Mouse (Mus musculus): Measurements from ENCODE around the gene Olfr446. TPM values are rescaled to one million over a fixed set of nuclear protein-coding genes. Genes with fewer than 3 reads are reported as not detected.

Olfr446 gene
- polyA plus RNA-seq (2016; fragmentation: Nextera tagmentation; extraction: Ambion mirVana): not detected in 2 replicates

GRCm38 (mm10) chr6:42921077-42921476 lies at the start of gene Olfr446:
Gene Olfr446, plus strand, starts transcription at chr6:42921377.
- no peak for ATAC-seq (ENCODE audit: low FRiP score)
- no peaks in the 10 kb centered on the region for H3K36me3 ChIP-seq (replicated peaks)
- 64% methylated on average over 2 of the region's 2 CpGs for WGBS

GRCm38 (mm10) chr6:42876323-42876722 lies 44.9 kb upstream of the Olfr446 start:
- Histone ChIP-seq H3K4me2 (no peak overlapping the region), H3K9me3 (no peaks in the 10 kb centered on the region), H3K27me3 (no peaks in the 10 kb centered on the region), H3K4me3 (replicated peaks) (no peak overlapping the region), H3K36me3 (replicated peaks) (no peaks in the 10 kb centered on the region), H3K9ac (no peak overlapping the region), H3K27ac (no peak overlapping the region), H3K4me1 (no peaks in the 10 kb centered on the region)
- ATAC-seq (ENCODE audit: low FRiP score): no peak

More at GRCm38 (mm10) chr6:42921077-42921476, at the start of gene Olfr446:
- Histone ChIP-seq H3K4me3 (replicated peaks) (no peak within 1 kb of the TSS), H3K4me2 (no peak within 1 kb of the TSS), H3K27me3 (no peaks in the 10 kb centered on the region), H3K9ac (no peak within 1 kb of the TSS), H3K4me1 (no peaks in the 10 kb centered on the region), H3K27ac (no peak within 1 kb of the TSS), H3K9me3 (no peaks in the 10 kb centered on the region)

- H3K27me3 ChIP-seq: no peaks in the 10 kb centered on the region
Measured at GRCm38 (mm10) chr6:42890141-42890540, 31.0 kb upstream of the Olfr446 start, which contains the start of gene Olfr448. Gene Olfr448, plus strand, starts transcription at chr6:42890441.

GRCm38 (mm10) chr6:42900345-42900744 lies 20.8 kb upstream of the Olfr446 start:
- Histone ChIP-seq H3K27me3 (no peaks in the 10 kb centered on the region; the same call in 1 of the 2 replicates), H3K4me1 (no peaks in the 10 kb centered on the region), H3K4me2 (no peak overlapping the region), H3K9ac (no peak overlapping the region), H3K36me3 (replicated peaks) (no peaks in the 10 kb centered on the region), H3K4me3 (replicated peaks) (no peak overlapping the region), H3K27ac (no peak overlapping the region), H3K9me3 (no peaks in the 10 kb centered on the region)
- 10% methylated on average over 1 of the region's 1 CpGs for WGBS
- ATAC-seq (ENCODE audit: low FRiP score): peak; percentile 17; the same call in 1 of the 2 replicates

More at GRCm38 (mm10) chr6:42890141-42890540, 31.0 kb upstream of the Olfr446 start, which contains the start of gene Olfr448:
- Histone ChIP-seq H3K4me3 (replicated peaks) (no peak within 1 kb of the TSS), H3K9me3 (no peaks in the 10 kb centered on the region), H3K4me2 (no peak within 1 kb of the TSS), H3K9ac (no peak within 1 kb of the TSS), H3K27ac (no peak within 1 kb of the TSS), H3K36me3 (replicated peaks) (no peaks in the 10 kb centered on the region), H3K4me1 (no peaks in the 10 kb centered on the region)
- WGBS: 87% methylated on average over 1 of the region's 1 CpGs
- ATAC-seq (ENCODE audit: low FRiP score): no peak

- ATAC-seq (ENCODE audit: low FRiP score): no peak
Measured at GRCm38 (mm10) chr6:42908578-42908977, 12.6 kb upstream of the Olfr446 start, which contains the start of gene Olfr447. Gene Olfr447, plus strand, starts transcription at chr6:42908878.

GRCm38 (mm10) chr6:42948767-42949166 lies 27.6 kb downstream of the Olfr446 start, which contains the start of gene Olfr444:
Gene Olfr444, plus strand, starts transcription at chr6:42949067.
- no peaks in the 10 kb centered on the region for H3K36me3 ChIP-seq (replicated peaks)
- no peak within 1 kb of the TSS for H3K27ac ChIP-seq
- WGBS: 76% methylated on average over 1 of the region's 1 CpGs
- H3K9me3 ChIP-seq: no peaks in the 10 kb centered on the region
- no peak within 1 kb of the TSS for H3K4me3 ChIP-seq (replicated peaks)
- H3K4me1 ChIP-seq: no peaks in the 10 kb centered on the region
- ATAC-seq (ENCODE audit: low FRiP score): no peak
- no peaks in the 10 kb centered on the region for H3K27me3 ChIP-seq
- no peak within 1 kb of the TSS for H3K9ac ChIP-seq
- H3K4me2 ChIP-seq: no peak within 1 kb of the TSS

More at GRCm38 (mm10) chr6:42908578-42908977, 12.6 kb upstream of the Olfr446 start, which contains the start of gene Olfr447:
- Histone ChIP-seq H3K4me3 (replicated peaks) (no peak within 1 kb of the TSS), H3K27me3 (no peaks in the 10 kb centered on the region), H3K9me3 (no peaks in the 10 kb centered on the region), H3K9ac (no peak within 1 kb of the TSS), H3K4me1 (no peaks in the 10 kb centered on the region), H3K4me2 (no peak within 1 kb of the TSS), H3K27ac (no peak within 1 kb of the TSS), H3K36me3 (replicated peaks) (no peaks in the 10 kb centered on the region)

GRCm38 (mm10) chr6:42980377-42980776 lies 59.2 kb downstream of the Olfr446 start:
- Histone ChIP-seq H3K4me1 (no peaks in the 10 kb centered on the region), H3K36me3 (replicated peaks) (no peaks in the 10 kb centered on the region), H3K27me3 (no peaks in the 10 kb centered on the region), H3K9me3 (no peaks in the 10 kb centered on the region), H3K4me2 (no peak overlapping the region), H3K27ac (no peak overlapping the region), H3K9ac (no peak overlapping the region), H3K4me3 (replicated peaks) (no peak overlapping the region)
- no peak for ATAC-seq (ENCODE audit: low FRiP score)

Other genes with a start within 250 kb of the Olfr446 start
- gene Tcaf1, start 211.3 kb upstream of the Olfr446 start, polyA plus RNA-seq (2016; fragmentation: Nextera tagmentation; extraction: Ambion mirVana): 164 and 179 TPM in 2 replicates
- gene Olfr453, start 182.0 kb upstream of the Olfr446 start, polyA plus RNA-seq (2016; fragmentation: Nextera tagmentation; extraction: Ambion mirVana): not detected in 2 replicates
- not detected in 2 replicates for gene Olfr38, start 165.0 kb upstream of the Olfr446 start, polyA plus RNA-seq (2016; fragmentation: Nextera tagmentation; extraction: Ambion mirVana)
- gene Olfr452, start 136.3 kb upstream of the Olfr446 start, polyA plus RNA-seq (2016; fragmentation: Nextera tagmentation; extraction: Ambion mirVana): not detected in 2 replicates
- gene Olfr450, start 109.4 kb upstream of the Olfr446 start, polyA plus RNA-seq (2016; fragmentation: Nextera tagmentation; extraction: Ambion mirVana): not detected in 2 replicates
- gene Olfr449, start 87.0 kb upstream of the Olfr446 start, polyA plus RNA-seq (2016; fragmentation: Nextera tagmentation; extraction: Ambion mirVana): not detected in 2 replicates
- gene Olfr448, start 30.9 kb upstream of the Olfr446 start, polyA plus RNA-seq (2016; fragmentation: Nextera tagmentation; extraction: Ambion mirVana): not detected in 2 replicates
- not detected in 2 replicates for gene Olfr447, start 12.5 kb upstream of the Olfr446 start, polyA plus RNA-seq (2016; fragmentation: Nextera tagmentation; extraction: Ambion mirVana)
- not detected in 2 replicates for gene Olfr444, start 27.7 kb downstream of the Olfr446 start, polyA plus RNA-seq (2016; fragmentation: Nextera tagmentation; extraction: Ambion mirVana)
- not detected in 2 replicates for gene Olfr441, start 185.0 kb downstream of the Olfr446 start, polyA plus RNA-seq (2016; fragmentation: Nextera tagmentation; extraction: Ambion mirVana)
- not detected in 2 replicates for gene Olfr237-ps1, start 225.2 kb downstream of the Olfr446 start, polyA plus RNA-seq (2016; fragmentation: Nextera tagmentation; extraction: Ambion mirVana)
- not detected in 2 replicates for gene Olfr437, start 241.9 kb downstream of the Olfr446 start, polyA plus RNA-seq (2016; fragmentation: Nextera tagmentation; extraction: Ambion mirVana)